Mouse (Mus musculus): Measurements from ENCODE around the gene Upk1b. TPM values are rescaled to one million over a fixed set of nuclear protein-coding genes. Genes with fewer than 3 reads are reported as not detected.

The Upk1b gene
- total and polyA plus RNA-seq, 2 experiments from 2014 or later: 0.44 to 1.0 TPM

- Histone ChIP-seq H3K4me2 (ENCODE audit: low read depth, low read length, poor library complexity, severe bottlenecking) (no peak overlapping the region), H3K4me1 (ENCODE audit: insufficient read depth, low read length) (no peaks in the 10 kb centered on the region), H3K4me3 (ENCODE audit: low read depth, low read length) (no peak overlapping the region), H3K27ac (ENCODE audit: low read depth, low read length) (no peak overlapping the region), H3K36me3 (ENCODE audit: insufficient read depth, low read length) (peaks cover 30% of the 10 kb centered on the region), H3K27me3 (ENCODE audit: insufficient read depth, low read length) (no peaks in the 10 kb centered on the region), H3K9ac (replicated peaks; ENCODE audit: low read length, poor library complexity, severe bottlenecking) (no peak overlapping the region), H3K9me3 (ENCODE audit: low read length) (no peaks in the 10 kb centered on the region)
- 95% methylated on average over 8 of the region's 8 CpGs for WGBS
- DNase-seq (ENCODE audit: low spot score): no peak
- TF ChIP-seq CTCF (IDR thresholded peaks at IDR 0.05): no peak
- ATAC-seq (ENCODE audit: low FRiP score): no peak
Observed at GRCm38 (mm10) chr16:38768386-38768785, 31.7 kb downstream of the Upk1b start.

GRCm38 (mm10) chr16:38767761-38768160, 32.4 kb downstream of the Upk1b start:
- Histone ChIP-seq H3K4me1 (ENCODE audit: insufficient read depth, low read length) (no peaks in the 10 kb centered on the region), H3K27me3 (ENCODE audit: insufficient read depth, low read length) (no peaks in the 10 kb centered on the region), H3K4me2 (ENCODE audit: low read depth, low read length, poor library complexity, severe bottlenecking) (no peak overlapping the region), H3K9ac (replicated peaks; ENCODE audit: low read length, poor library complexity, severe bottlenecking) (no peak overlapping the region), H3K27ac (ENCODE audit: low read depth, low read length) (no peak overlapping the region), H3K9me3 (ENCODE audit: low read length) (no peaks in the 10 kb centered on the region), H3K36me3 (ENCODE audit: insufficient read depth, low read length) (peaks cover 36% of the 10 kb centered on the region), H3K4me3 (ENCODE audit: low read depth, low read length) (no peak overlapping the region)
- TF ChIP-seq CTCF (IDR thresholded peaks at IDR 0.05): no peak
- ATAC-seq (ENCODE audit: low FRiP score) (no peak), DNase-seq (ENCODE audit: low spot score) (no peak)
- 89% methylated on average over 8 of the region's 8 CpGs for WGBS

GRCm38 (mm10) chr16:38766671-38767070, 33.5 kb downstream of the Upk1b start:
- Histone ChIP-seq H3K4me3 (ENCODE audit: low read depth, low read length) (no peak overlapping the region), H3K9ac (replicated peaks; ENCODE audit: low read length, poor library complexity, severe bottlenecking) (no peak overlapping the region), H3K27me3 (ENCODE audit: insufficient read depth, low read length) (no peaks in the 10 kb centered on the region), H3K27ac (ENCODE audit: low read depth, low read length) (no peak overlapping the region), H3K4me1 (ENCODE audit: insufficient read depth, low read length) (no peaks in the 10 kb centered on the region), H3K36me3 (ENCODE audit: insufficient read depth, low read length) (peaks cover 39% of the 10 kb centered on the region), H3K4me2 (ENCODE audit: low read depth, low read length, poor library complexity, severe bottlenecking) (no peak overlapping the region), H3K9me3 (ENCODE audit: low read length) (no peaks in the 10 kb centered on the region)
- no peak for ATAC-seq (ENCODE audit: low FRiP score)
- no peak for TF ChIP-seq CTCF (IDR thresholded peaks at IDR 0.05)
- WGBS: 65% methylated on average over 3 of the region's 3 CpGs
- no peak for DNase-seq (ENCODE audit: low spot score)

- TF ChIP-seq CTCF (IDR thresholded peaks at IDR 0.05): no peak
- DNase-seq (ENCODE audit: low spot score) (no peak), ATAC-seq (ENCODE audit: low FRiP score) (no peak)
- H3K36me3 ChIP-seq (ENCODE audit: insufficient read depth, low read length): peaks cover 51% of the 10 kb centered on the region
- no peaks in the 10 kb centered on the region for H3K9me3 ChIP-seq (ENCODE audit: low read length)
- H3K4me1 ChIP-seq (ENCODE audit: insufficient read depth, low read length): no peaks in the 10 kb centered on the region
- H3K27ac ChIP-seq (ENCODE audit: low read depth, low read length): no peak overlapping the region
- no peak overlapping the region for H3K4me3 ChIP-seq (ENCODE audit: low read depth, low read length)
- 84% methylated on average over 4 of the region's 4 CpGs for WGBS
- H3K4me2 ChIP-seq (ENCODE audit: low read depth, low read length, poor library complexity, severe bottlenecking): no peak overlapping the region
- H3K9ac ChIP-seq (replicated peaks; ENCODE audit: low read length, poor library complexity, severe bottlenecking): no peak overlapping the region
- H3K27me3 ChIP-seq (ENCODE audit: insufficient read depth, low read length): no peaks in the 10 kb centered on the region
Observed at GRCm38 (mm10) chr16:38763508-38763907, 36.6 kb downstream of the Upk1b start.

GRCm38 (mm10) chr16:38762401-38762800, 37.7 kb downstream of the Upk1b start:
- Histone ChIP-seq H3K4me2 (ENCODE audit: low read depth, low read length, poor library complexity, severe bottlenecking) (no peak overlapping the region), H3K4me1 (ENCODE audit: insufficient read depth, low read length) (no peaks in the 10 kb centered on the region)

GRCm38 (mm10) chr16:38761972-38762371, 38.2 kb downstream of the Upk1b start:
- H3K27me3 ChIP-seq (ENCODE audit: insufficient read depth, low read length): no peaks in the 10 kb centered on the region
- H3K4me2 ChIP-seq (ENCODE audit: low read depth, low read length, poor library complexity, severe bottlenecking): no peak overlapping the region
- WGBS: 87% methylated on average over 5 of the region's 5 CpGs
- no peak overlapping the region for H3K4me3 ChIP-seq (ENCODE audit: low read depth, low read length)
- H3K4me1 ChIP-seq (ENCODE audit: insufficient read depth, low read length): no peaks in the 10 kb centered on the region
- H3K36me3 ChIP-seq (ENCODE audit: insufficient read depth, low read length): peaks cover 48% of the 10 kb centered on the region
- H3K9ac ChIP-seq (replicated peaks; ENCODE audit: low read length, poor library complexity, severe bottlenecking): no peak overlapping the region
- no peaks in the 10 kb centered on the region for H3K9me3 ChIP-seq (ENCODE audit: low read length)
- no peak for ATAC-seq (ENCODE audit: low FRiP score)
- no peak overlapping the region for H3K27ac ChIP-seq (ENCODE audit: low read depth, low read length)
- TF ChIP-seq CTCF (IDR thresholded peaks at IDR 0.05): no peak
- no peak for DNase-seq (ENCODE audit: low spot score)

More at GRCm38 (mm10) chr16:38762401-38762800, 37.7 kb downstream of the Upk1b start:
- no peak for TF ChIP-seq CTCF (IDR thresholded peaks at IDR 0.05)
- H3K36me3 ChIP-seq (ENCODE audit: insufficient read depth, low read length): peaks cover 52% of the 10 kb centered on the region
- DNase-seq (ENCODE audit: low spot score) (no peak), ATAC-seq (ENCODE audit: low FRiP score) (no peak)
- no peak overlapping the region for H3K27ac ChIP-seq (ENCODE audit: low read depth, low read length)
- H3K4me3 ChIP-seq (ENCODE audit: low read depth, low read length): no peak overlapping the region
- H3K27me3 ChIP-seq (ENCODE audit: insufficient read depth, low read length): no peaks in the 10 kb centered on the region
- WGBS: 88% methylated on average over 8 of the region's 8 CpGs
- H3K9ac ChIP-seq (replicated peaks; ENCODE audit: low read length, poor library complexity, severe bottlenecking): no peak overlapping the region
- no peaks in the 10 kb centered on the region for H3K9me3 ChIP-seq (ENCODE audit: low read length)
